Mouse (Mus musculus): Measurements from ENCODE around the gene Atg7. TPM values are rescaled to one million over a fixed set of nuclear protein-coding genes. Genes with fewer than 3 reads are reported as not detected.

The Atg7 gene
- total RNA-seq, 2 experiments from 2014 or later: 7.9 to 9.0 TPM

DNA sequence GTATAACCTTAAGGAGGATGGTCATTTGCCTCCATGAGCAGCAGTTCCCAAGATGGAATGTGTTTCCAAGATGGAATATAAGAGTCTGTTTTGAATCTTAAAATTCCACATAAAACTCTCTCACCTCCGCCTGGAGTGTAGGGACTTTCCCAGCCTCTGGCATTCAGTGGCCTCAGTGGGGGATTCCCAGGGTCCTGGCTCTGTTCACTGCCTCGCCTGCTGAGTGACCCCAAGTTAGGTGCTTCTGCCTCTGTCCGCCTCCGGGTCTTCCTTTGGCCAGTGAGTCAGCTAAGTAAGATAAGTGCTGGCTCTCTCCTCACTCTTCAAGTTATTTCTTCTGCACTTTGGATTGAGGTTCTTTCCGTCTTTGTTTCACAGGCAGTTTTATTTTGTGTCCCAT lies 90.3 kb downstream of the Atg7 start:
- DNase-seq (ENCODE audit: low spot score): no peak

DNA sequence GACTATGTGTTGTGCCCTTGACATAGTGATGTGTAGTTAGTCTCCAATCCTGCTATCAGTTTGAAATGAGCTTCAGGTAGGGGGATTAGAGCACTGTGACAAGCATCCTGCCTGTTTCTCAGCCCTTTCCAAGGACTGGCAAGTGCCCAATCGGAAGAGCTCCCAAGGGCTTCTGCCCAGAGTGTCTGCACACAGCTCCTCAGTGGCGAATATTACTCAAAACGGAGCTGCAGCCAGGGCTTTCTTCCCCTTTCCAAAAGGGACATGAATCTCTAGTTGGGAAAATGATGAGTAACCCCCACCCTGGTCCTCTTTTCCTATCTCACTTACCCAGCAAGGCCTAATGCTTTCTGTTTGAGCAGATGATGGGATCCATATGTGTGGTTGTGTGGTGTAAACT lies 90.8 kb downstream of the Atg7 start:
- no peak for DNase-seq (ENCODE audit: low spot score)

- no peak for DNase-seq (ENCODE audit: low spot score)
Measured at GRCm38 (mm10) chr6:114735054-114735453, 92.2 kb downstream of the Atg7 start.

DNA sequence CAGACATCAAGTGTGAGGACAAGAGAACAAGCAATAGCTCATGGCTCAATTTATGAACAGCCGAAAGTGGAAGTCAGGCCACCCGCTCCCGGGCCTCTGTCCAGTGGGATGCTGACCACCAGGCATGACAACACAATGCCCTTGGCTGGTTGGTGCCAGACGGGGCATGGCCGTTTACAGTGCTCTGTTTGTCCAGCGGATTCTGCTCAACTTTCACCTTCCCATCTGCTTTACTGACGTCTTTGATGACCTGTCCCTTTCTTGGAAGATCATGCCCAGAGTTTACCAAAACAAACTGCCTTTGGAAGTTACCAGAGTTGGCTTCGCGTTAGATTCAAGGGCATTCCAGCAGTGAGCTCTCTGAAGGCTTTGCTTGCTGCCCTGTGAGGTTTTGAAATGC lies 93.5 kb downstream of the Atg7 start:
- no peak for DNase-seq (ENCODE audit: low spot score)

GRCm38 (mm10) chr6:114737181-114737580 lies 94.3 kb downstream of the Atg7 start:
- no peak for DNase-seq (ENCODE audit: low spot score)

DNA sequence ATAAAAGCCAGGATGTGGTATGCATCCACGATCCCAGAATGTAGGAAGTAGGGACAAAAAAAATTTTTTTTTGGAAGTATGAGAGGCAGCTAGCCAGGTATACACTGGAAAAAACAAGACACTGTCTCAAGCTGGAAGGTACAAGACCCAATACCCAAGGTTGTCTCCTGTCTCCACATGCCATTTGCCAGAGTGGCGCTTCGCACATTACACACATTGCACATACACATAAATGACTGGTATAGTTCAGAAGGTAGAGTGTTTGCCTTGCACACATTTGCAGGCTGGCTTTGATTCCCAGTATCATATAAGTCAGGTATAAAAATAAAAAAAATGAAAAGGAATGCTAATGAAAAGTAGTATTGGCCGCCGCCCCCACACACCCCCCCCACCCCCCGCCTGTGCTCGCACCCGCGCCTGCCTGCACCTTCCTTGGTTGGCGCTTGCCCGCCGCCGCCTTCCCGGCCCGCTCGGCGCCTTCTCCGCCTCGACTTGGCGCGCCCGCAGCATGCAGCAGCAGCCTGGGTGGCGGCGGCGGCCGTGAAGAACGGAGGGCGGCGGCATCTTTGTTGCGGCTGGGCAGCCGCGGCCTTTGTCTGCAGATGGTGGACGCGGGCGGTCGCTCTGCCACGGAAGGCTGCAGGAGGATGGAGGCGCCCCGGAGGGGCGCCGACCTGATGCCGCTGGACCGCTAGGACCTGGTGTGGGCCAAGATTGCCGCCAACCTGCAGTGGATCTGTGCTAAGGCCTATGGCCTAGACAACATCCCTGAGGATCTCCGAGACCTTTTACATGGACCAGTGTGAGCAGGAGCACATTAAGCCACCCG lies 95.2 kb downstream of the Atg7 start:
- no peak for DNase-seq (ENCODE audit: low spot score)

GRCm38 (mm10) chr6:114738760-114739112 lies 95.8 kb downstream of the Atg7 start:
- DNase-seq (ENCODE audit: low spot score): no peak

- DNase-seq (ENCODE audit: low spot score): no peak
Measured at GRCm38 (mm10) chr6:114742209-114743003, 99.5 kb downstream of the Atg7 start.

- DNase-seq (ENCODE audit: low spot score): no peak
Measured at GRCm38 (mm10) chr6:114743126-114743525, 100.2 kb downstream of the Atg7 start.

- no peak for DNase-seq (ENCODE audit: low spot score)
Measured at GRCm38 (mm10) chr6:114743845-114744244, 100.9 kb downstream of the Atg7 start.

DNA sequence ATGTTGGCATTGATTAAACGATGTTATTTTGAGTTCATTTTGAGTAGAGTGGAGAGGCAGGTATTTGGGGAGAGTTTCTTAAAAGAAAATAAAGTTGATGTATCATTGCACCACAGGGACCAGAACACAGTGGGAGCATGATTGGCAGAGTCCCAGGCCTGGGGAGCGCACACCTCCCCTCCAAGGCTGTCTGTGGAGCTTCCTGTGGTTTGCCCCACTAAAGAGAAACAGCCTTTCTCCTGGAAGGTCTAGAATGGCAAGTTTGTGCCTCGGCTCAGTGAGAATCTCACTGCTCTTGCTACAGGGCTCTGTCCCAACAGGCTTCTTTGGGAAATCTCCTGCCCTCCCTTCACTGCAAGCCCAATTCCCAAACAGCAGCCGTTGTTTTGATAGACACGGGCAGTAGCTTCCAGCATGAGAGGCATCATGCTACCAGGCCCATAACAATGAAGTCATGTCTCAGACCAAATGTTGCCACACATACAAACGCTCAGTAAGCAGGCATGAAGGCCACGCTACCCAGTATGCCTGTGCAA lies 103.6 kb downstream of the Atg7 start:
- no peak for DNase-seq (ENCODE audit: low spot score)

DNA sequence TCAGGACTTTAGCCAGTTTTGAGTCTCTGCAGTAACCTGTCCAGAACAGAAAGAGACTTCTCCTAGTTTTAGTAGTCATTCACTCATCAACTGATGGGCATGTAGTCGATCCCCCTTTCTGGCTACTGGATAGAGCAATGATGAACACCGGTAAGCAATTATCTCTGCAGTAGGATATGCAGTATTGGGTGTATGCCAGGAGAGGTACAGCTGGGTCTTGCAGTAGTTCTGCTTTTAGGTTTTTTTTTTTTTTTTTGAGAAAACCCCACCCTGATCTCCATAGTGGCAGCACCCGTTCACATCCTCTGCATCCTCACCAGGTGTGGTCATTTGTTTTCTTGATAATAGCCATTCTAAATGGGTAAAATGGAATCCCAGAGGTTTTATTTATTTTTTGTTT lies 105.5 kb downstream of the Atg7 start:
- no peak for DNase-seq (ENCODE audit: low spot score)

- no peak for DNase-seq (ENCODE audit: low spot score)
Measured at GRCm38 (mm10) chr6:114748882-114749281, 106.0 kb downstream of the Atg7 start.

- DNase-seq (ENCODE audit: low spot score): no peak
Measured at GRCm38 (mm10) chr6:114758795-114759194, 115.9 kb downstream of the Atg7 start.

GRCm38 (mm10) chr6:114766314-114766713 lies 123.4 kb downstream of the Atg7 start:
- DNase-seq (ENCODE audit: low spot score): peak; percentile 48

- DNase-seq (ENCODE audit: low spot score): no peak
Measured at GRCm38 (mm10) chr6:114767710-114768109, 124.8 kb downstream of the Atg7 start.

- no peak for DNase-seq (ENCODE audit: low spot score)
Measured at GRCm38 (mm10) chr6:114770337-114770736, 127.4 kb downstream of the Atg7 start.

GRCm38 (mm10) chr6:114771502-114771901 lies 128.6 kb downstream of the Atg7 start:
- no peak for DNase-seq (ENCODE audit: low spot score)

DNA sequence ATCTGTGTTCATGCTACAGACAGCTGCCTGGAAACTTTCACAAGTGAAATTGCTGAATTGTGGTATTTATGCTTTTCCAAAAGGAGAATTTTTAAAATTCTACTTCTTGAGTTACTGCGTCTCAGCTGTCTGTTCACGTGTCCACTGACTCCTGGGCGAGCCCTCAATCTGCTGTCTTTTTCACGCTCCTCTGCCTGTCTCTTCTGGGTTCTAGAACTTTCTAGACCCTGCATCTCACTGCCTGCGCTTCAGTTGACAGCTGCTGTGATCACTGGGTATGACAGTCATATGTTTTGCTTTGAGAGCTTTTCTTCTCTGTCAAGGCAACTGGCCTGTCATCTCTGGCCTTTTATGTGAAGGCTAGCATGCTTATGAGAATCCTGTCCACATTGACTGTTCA lies 132.3 kb downstream of the Atg7 start:
- no peak for DNase-seq (ENCODE audit: low spot score)

DNA sequence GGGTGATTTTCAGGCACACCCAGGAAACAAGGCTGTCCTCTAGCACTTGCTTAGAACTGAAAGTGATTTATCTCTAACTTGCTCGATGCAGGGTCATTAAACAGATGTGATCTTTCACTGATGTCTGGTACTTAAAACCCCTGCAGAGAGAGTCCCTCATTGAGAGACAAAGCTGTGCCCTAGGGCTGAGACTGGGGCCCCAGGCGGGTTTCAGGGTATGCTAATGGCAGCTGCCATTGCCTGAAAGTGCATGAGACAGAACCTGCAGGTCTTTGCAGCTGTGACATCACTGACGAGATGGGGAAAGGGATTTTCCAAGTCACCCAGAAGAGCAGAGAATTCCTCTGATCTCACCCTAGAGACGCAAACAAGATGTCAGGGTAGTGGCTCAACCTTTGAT lies 135.0 kb downstream of the Atg7 start:
- DNase-seq (ENCODE audit: low spot score): no peak

DNA sequence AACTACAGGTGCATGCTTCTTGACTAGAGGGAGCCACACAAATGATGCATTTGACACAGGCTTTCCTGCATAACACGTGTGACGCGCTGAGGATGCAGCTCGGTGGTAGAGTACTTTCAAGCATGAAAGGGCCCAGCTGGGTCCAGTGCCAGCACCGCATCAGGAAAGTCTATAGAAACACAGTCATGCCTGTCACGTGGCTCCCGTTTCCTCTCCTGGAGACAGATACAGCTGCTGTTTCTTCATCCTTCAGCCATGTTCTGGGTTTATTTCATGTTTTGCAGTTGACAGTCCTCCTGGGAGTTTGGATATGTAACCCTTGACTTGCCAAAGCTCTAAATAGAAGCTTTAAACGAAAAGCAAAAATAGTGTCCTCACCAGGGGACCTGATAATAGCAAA lies 135.8 kb downstream of the Atg7 start:
- no peak for DNase-seq (ENCODE audit: low spot score)

GRCm38 (mm10) chr6:114780583-114780982 lies 137.7 kb downstream of the Atg7 start:
- no peak for DNase-seq (ENCODE audit: low spot score)

All from gastrocnemius, adult 18-20 months (tissue).